Mouse (Mus musculus): Measurements from ENCODE around the gene Efcab5. TPM values are rescaled to one million over a fixed set of nuclear protein-coding genes. Genes with fewer than 3 reads are reported as not detected.
"Not testable (repeated sequence)": the region's sequence is repeated elsewhere in the genome, so short reads cannot be mapped to it uniquely, and the experiment has no call there.

The Efcab5 gene
- polyA plus RNA-seq, 1 experiment from 2014 or later, result 0.21 TPM

- WGBS, result 92% methylated on average over 9 of the region's 9 CpGs
- no peaks in the 10 kb centered on the region for H3K36me3 ChIP-seq (ENCODE audit: control insufficient read depth, insufficient read depth, low read length)
- no peak for ATAC-seq (ENCODE audit: insufficient read depth, low FRiP score, low TSS enrichment)
These were observed 28.4 kb downstream of the Efcab5 start for GRCm38 (mm10) chr11:77160341-77160740.

GRCm38 (mm10) chr11:77154214-77154613 is 34.6 kb downstream of the Efcab5 start:
- no peaks in the 10 kb centered on the region for H3K9me3 ChIP-seq (ENCODE audit: control insufficient read depth, low read length)
- no peak overlapping the region for H3K4me3 ChIP-seq (ENCODE audit: low read depth, low read length)
- H3K9ac ChIP-seq (ENCODE audit: low read length), result no peak overlapping the region
- no peak overlapping the region for H3K27ac ChIP-seq (ENCODE audit: low read depth, low read length)
- no peaks in the 10 kb centered on the region for H3K36me3 ChIP-seq (ENCODE audit: control insufficient read depth, insufficient read depth, low read length)
- no peak for ATAC-seq (ENCODE audit: insufficient read depth, low FRiP score, low TSS enrichment)
- WGBS, result 82% methylated on average over 5 of the region's 5 CpGs
- H3K4me1 ChIP-seq (ENCODE audit: control insufficient read depth, insufficient read depth, low read length), result no peaks in the 10 kb centered on the region
- no peak overlapping the region for H3K4me2 ChIP-seq (ENCODE audit: low read depth)
- no peaks in the 10 kb centered on the region for H3K27me3 ChIP-seq (ENCODE audit: control insufficient read depth, insufficient read depth, low read length)
- DNase-seq (ENCODE audit: low spot score), result no peak

More at GRCm38 (mm10) chr11:77160341-77160740, 28.4 kb downstream of the Efcab5 start:
- no peaks in the 10 kb centered on the region for H3K27me3 ChIP-seq (ENCODE audit: control insufficient read depth, insufficient read depth, low read length)
- no peaks in the 10 kb centered on the region for H3K9me3 ChIP-seq (ENCODE audit: control insufficient read depth, low read length)
- no peak for DNase-seq (ENCODE audit: low spot score)
- no peak overlapping the region for H3K27ac ChIP-seq (ENCODE audit: low read depth, low read length)
- H3K9ac ChIP-seq (ENCODE audit: low read length), result no peak overlapping the region
- H3K4me2 ChIP-seq (ENCODE audit: low read depth), result no peak overlapping the region
- H3K4me1 ChIP-seq (ENCODE audit: control insufficient read depth, insufficient read depth, low read length), result no peaks in the 10 kb centered on the region
- no peak overlapping the region for H3K4me3 ChIP-seq (ENCODE audit: low read depth, low read length)

- Histone ChIP-seq H3K36me3 (ENCODE audit: control insufficient read depth, insufficient read depth, low read length) (no peaks in the 10 kb centered on the region), H3K4me1 (ENCODE audit: control insufficient read depth, insufficient read depth, low read length) (no peaks in the 10 kb centered on the region), H3K27ac (ENCODE audit: low read depth, low read length) (no peak overlapping the region), H3K9me3 (ENCODE audit: control insufficient read depth, low read length) (0 out of 2 replicates have a peak, but pooled peaks cover 4% of the 10 kb centered on the region), H3K4me3 (ENCODE audit: low read depth, low read length) (no peak overlapping the region), H3K27me3 (ENCODE audit: control insufficient read depth, insufficient read depth, low read length) (no peaks in the 10 kb centered on the region), H3K9ac (ENCODE audit: low read length) (no peak overlapping the region), H3K4me2 (ENCODE audit: low read depth) (no peak overlapping the region)
- no peak for DNase-seq (ENCODE audit: low spot score)
- WGBS, result 94% methylated on average over 6 of the region's 6 CpGs
- ATAC-seq (ENCODE audit: insufficient read depth, low FRiP score, low TSS enrichment), result no peak
These were observed 38.0 kb downstream of the Efcab5 start for GRCm38 (mm10) chr11:77150806-77151205.

GRCm38 (mm10) chr11:77149783-77150630 is 38.8 kb downstream of the Efcab5 start:
- H3K9ac ChIP-seq (ENCODE audit: low read length); DNase-seq (ENCODE audit: low spot score); H3K27ac ChIP-seq (ENCODE audit: low read depth, low read length); H3K4me3 ChIP-seq (ENCODE audit: low read depth, low read length); H3K27me3 ChIP-seq (ENCODE audit: control insufficient read depth, insufficient read depth, low read length); H3K4me2 ChIP-seq (ENCODE audit: low read depth); ATAC-seq (ENCODE audit: insufficient read depth, low FRiP score, low TSS enrichment); H3K4me1 ChIP-seq (ENCODE audit: control insufficient read depth, insufficient read depth, low read length); H3K36me3 ChIP-seq (ENCODE audit: control insufficient read depth, insufficient read depth, low read length); H3K9me3 ChIP-seq (ENCODE audit: control insufficient read depth, low read length): not testable (repeated sequence)
- whole genome bisulfite sequencing, result 89% methylated on average over 20 of the region's 22 CpGs

GRCm38 (mm10) chr11:77148774-77149173 is 40.0 kb downstream of the Efcab5 start:
- Histone ChIP-seq H3K27me3 (ENCODE audit: control insufficient read depth, insufficient read depth, low read length) (no peaks in the 10 kb centered on the region), H3K36me3 (ENCODE audit: control insufficient read depth, insufficient read depth, low read length) (no peaks in the 10 kb centered on the region), H3K9ac (ENCODE audit: low read length) (no peak overlapping the region), H3K4me1 (ENCODE audit: control insufficient read depth, insufficient read depth, low read length) (no peaks in the 10 kb centered on the region), H3K4me2 (ENCODE audit: low read depth) (no peak overlapping the region), H3K4me3 (ENCODE audit: low read depth, low read length) (no peak overlapping the region), H3K9me3 (ENCODE audit: control insufficient read depth, low read length) (0 out of 2 replicates have a peak, but pooled peaks cover 4% of the 10 kb centered on the region), H3K27ac (ENCODE audit: low read depth, low read length) (no peak overlapping the region)
- no peak for ATAC-seq (ENCODE audit: insufficient read depth, low FRiP score, low TSS enrichment)
- 79% methylated on average over 2 of the region's 2 CpGs for WGBS
- no peak for DNase-seq (ENCODE audit: low spot score)

- Histone ChIP-seq H3K27me3 (ENCODE audit: control insufficient read depth, insufficient read depth, low read length) (no peaks in the 10 kb centered on the region), H3K4me3 (ENCODE audit: low read depth, low read length) (no peak overlapping the region), H3K36me3 (ENCODE audit: control insufficient read depth, insufficient read depth, low read length) (no peaks in the 10 kb centered on the region), H3K9ac (ENCODE audit: low read length) (no peak overlapping the region), H3K27ac (ENCODE audit: low read depth, low read length) (no peak overlapping the region), H3K9me3 (ENCODE audit: control insufficient read depth, low read length) (0 out of 2 replicates have a peak, but pooled peaks cover 4% of the 10 kb centered on the region), H3K4me2 (ENCODE audit: low read depth) (no peak overlapping the region), H3K4me1 (ENCODE audit: control insufficient read depth, insufficient read depth, low read length) (no peaks in the 10 kb centered on the region)
- ATAC-seq (ENCODE audit: insufficient read depth, low FRiP score, low TSS enrichment) (no peak), DNase-seq (ENCODE audit: low spot score) (no peak)
- WGBS, result 86% methylated on average over 3 of the region's 3 CpGs
These were observed 41.0 kb downstream of the Efcab5 start for GRCm38 (mm10) chr11:77147753-77148152.

GRCm38 (mm10) chr11:77145423-77145822 is 43.3 kb downstream of the Efcab5 start:
- no peaks in the 10 kb centered on the region for H3K4me1 ChIP-seq (ENCODE audit: control insufficient read depth, insufficient read depth, low read length)
- no peak overlapping the region for H3K9ac ChIP-seq (ENCODE audit: low read length)
- H3K36me3 ChIP-seq (ENCODE audit: control insufficient read depth, insufficient read depth, low read length), result no peaks in the 10 kb centered on the region
- ATAC-seq (ENCODE audit: insufficient read depth, low FRiP score, low TSS enrichment), result no peak
- H3K4me3 ChIP-seq (ENCODE audit: low read depth, low read length), result no peak overlapping the region
- WGBS, result 83% methylated on average over 4 of the region's 4 CpGs
- H3K27me3 ChIP-seq (ENCODE audit: control insufficient read depth, insufficient read depth, low read length), result no peaks in the 10 kb centered on the region
- no peak overlapping the region for H3K27ac ChIP-seq (ENCODE audit: low read depth, low read length)
- no peak overlapping the region for H3K4me2 ChIP-seq (ENCODE audit: low read depth)
- H3K9me3 ChIP-seq (ENCODE audit: control insufficient read depth, low read length), result 0 out of 2 replicates have a peak, but pooled peaks cover 4% of the 10 kb centered on the region
- DNase-seq (ENCODE audit: low spot score), result no peak

GRCm38 (mm10) chr11:77141938-77142337 is 46.8 kb downstream of the Efcab5 start:
- Histone ChIP-seq H3K27ac (ENCODE audit: low read depth, low read length) (no peak overlapping the region), H3K4me1 (ENCODE audit: control insufficient read depth, insufficient read depth, low read length) (no peaks in the 10 kb centered on the region), H3K9me3 (ENCODE audit: control insufficient read depth, low read length) (no peaks in the 10 kb centered on the region), H3K36me3 (ENCODE audit: control insufficient read depth, insufficient read depth, low read length) (no peaks in the 10 kb centered on the region), H3K9ac (ENCODE audit: low read length) (no peak overlapping the region), H3K4me3 (ENCODE audit: low read depth, low read length) (no peak overlapping the region), H3K4me2 (ENCODE audit: low read depth) (no peak overlapping the region), H3K27me3 (ENCODE audit: control insufficient read depth, insufficient read depth, low read length) (no peaks in the 10 kb centered on the region)
- ATAC-seq (ENCODE audit: insufficient read depth, low FRiP score, low TSS enrichment) (no peak), DNase-seq (ENCODE audit: low spot score) (no peak)
- WGBS, result 68% methylated on average over 6 of the region's 6 CpGs

- DNase-seq (ENCODE audit: low spot score) (no peak), ATAC-seq (ENCODE audit: insufficient read depth, low FRiP score, low TSS enrichment) (no peak)
- 91% methylated on average over 6 of the region's 6 CpGs for WGBS
- Histone ChIP-seq H3K9me3 (ENCODE audit: control insufficient read depth, low read length) (no peaks in the 10 kb centered on the region), H3K4me3 (ENCODE audit: low read depth, low read length) (no peak overlapping the region), H3K36me3 (ENCODE audit: control insufficient read depth, insufficient read depth, low read length) (no peaks in the 10 kb centered on the region), H3K9ac (ENCODE audit: low read length) (no peak overlapping the region), H3K27ac (ENCODE audit: low read depth, low read length) (no peak overlapping the region), H3K4me2 (ENCODE audit: low read depth) (no peak overlapping the region), H3K4me1 (ENCODE audit: control insufficient read depth, insufficient read depth, low read length) (no peaks in the 10 kb centered on the region), H3K27me3 (ENCODE audit: control insufficient read depth, insufficient read depth, low read length) (no peaks in the 10 kb centered on the region)
These were observed 48.8 kb downstream of the Efcab5 start for GRCm38 (mm10) chr11:77139976-77140375.

Data from neural tube, embryonic 11.5 days (tissue).